Mouse (Mus musculus) E14TG2a.4 (cell line): ENCODE measurements at regions not wholly inside any gene's neighbourhood (a gene's known extent, or its start where the extent isn't known, plus 50 kb on each side); places are given as distances from the start of the nearest gene placed in this dataset.

Experiments
- H3K27me3 ChIP-seq: 2 replicates; pipeline ENCODE4 v1.6.1; 2014; ENCODE audit warnings: low read length, control low read depth; ENCODE audit not compliant: insufficient read depth
- H3K36me3 ChIP-seq: 2 replicates; pipeline ENCODE4 v1.6.1; 2014; ENCODE audit warnings: low read length, control low read depth; ENCODE audit not compliant: insufficient read depth
- H3K4me1 ChIP-seq: replicated peaks from 2 replicates; pipeline ENCODE4 v1.6.1; 2014; ENCODE audit warnings: low read depth, low read length, control low read depth
- H3K4me3 ChIP-seq: replicated peaks from 2 replicates; pipeline ENCODE4 v1.5.1; 2014; ENCODE audit warnings: mild to moderate bottlenecking, low read length
- H3K9me3 ChIP-seq: 2 replicates; pipeline ENCODE4 v1.6.1; 2014; ENCODE audit warnings: low read length, control low read depth
- CTCF ChIP-seq: conservative IDR thresholded peaks from 2 replicates; pipeline ENCODE4 v1.5.1; 2014; ENCODE audit warnings: low read length
- NANOG ChIP-seq: IDR thresholded peaks from 2 replicates; pipeline ENCODE4 v1.6.1; 2014; ENCODE audit warnings: borderline replicate concordance, low read length, mixed read lengths
- POU5F1 ChIP-seq: IDR thresholded peaks from 2 replicates; pipeline ENCODE4 v1.6.1; 2014; ENCODE audit warnings: low read length, borderline replicate concordance

- peak overlapping the region; percentile 80; the same call in 1 of the 2 replicates for H3K4me3 ChIP-seq
- peaks cover 6% of the 10 kb centered on the region; the same call in 1 of the 2 replicates for H3K36me3 ChIP-seq
- H3K27me3 ChIP-seq = peaks cover 19% of the 10 kb centered on the region
- peaks cover 43% of the 10 kb centered on the region for H3K4me1 ChIP-seq
- TF ChIP-seq POU5F1 = no peak
- no peak for TF ChIP-seq NANOG
- TF ChIP-seq CTCF = no peak
- H3K9me3 ChIP-seq = no peaks in the 10 kb centered on the region
Observed at GRCm38 (mm10) chr2:167776251-167777168, 86.9 kb upstream of the Tmem189 start.

GRCm38 (mm10) chr2:167775218-167775915 is 85.7 kb upstream of the Tmem189 start:
- H3K9me3 ChIP-seq = no peaks in the 10 kb centered on the region
- no peak for TF ChIP-seq NANOG
- H3K36me3 ChIP-seq = no peaks in the 10 kb centered on the region
- peaks cover 49% of the 10 kb centered on the region for H3K4me1 ChIP-seq
- peaks cover 29% of the 10 kb centered on the region for H3K27me3 ChIP-seq
- H3K4me3 ChIP-seq = peak overlapping the region; percentile 67

DNA sequence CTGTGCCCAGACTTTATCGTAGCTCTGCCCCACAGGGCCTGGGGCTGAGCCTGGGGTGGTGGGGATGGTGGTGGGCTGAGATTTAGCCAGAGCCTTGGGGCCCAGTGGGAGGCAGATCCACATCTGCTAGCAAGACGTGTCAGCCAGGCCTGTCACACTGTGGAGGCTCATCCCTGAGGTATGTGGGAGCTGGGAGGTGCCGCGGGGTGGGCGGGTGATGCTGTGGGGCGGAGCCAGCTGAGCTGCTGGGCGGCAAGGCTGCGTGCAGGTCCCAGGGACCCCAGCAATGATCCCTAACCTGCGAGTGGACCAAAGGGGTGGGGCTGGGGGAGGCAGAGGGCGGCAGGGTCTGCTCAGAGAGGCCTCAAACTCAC is 85.2 kb upstream of the Tmem189 start:
- Histone ChIP-seq H3K4me3 (peak overlapping the region; percentile 67), H3K9me3 (no peaks in the 10 kb centered on the region), H3K27me3 (peaks cover 34% of the 10 kb centered on the region)

DNA sequence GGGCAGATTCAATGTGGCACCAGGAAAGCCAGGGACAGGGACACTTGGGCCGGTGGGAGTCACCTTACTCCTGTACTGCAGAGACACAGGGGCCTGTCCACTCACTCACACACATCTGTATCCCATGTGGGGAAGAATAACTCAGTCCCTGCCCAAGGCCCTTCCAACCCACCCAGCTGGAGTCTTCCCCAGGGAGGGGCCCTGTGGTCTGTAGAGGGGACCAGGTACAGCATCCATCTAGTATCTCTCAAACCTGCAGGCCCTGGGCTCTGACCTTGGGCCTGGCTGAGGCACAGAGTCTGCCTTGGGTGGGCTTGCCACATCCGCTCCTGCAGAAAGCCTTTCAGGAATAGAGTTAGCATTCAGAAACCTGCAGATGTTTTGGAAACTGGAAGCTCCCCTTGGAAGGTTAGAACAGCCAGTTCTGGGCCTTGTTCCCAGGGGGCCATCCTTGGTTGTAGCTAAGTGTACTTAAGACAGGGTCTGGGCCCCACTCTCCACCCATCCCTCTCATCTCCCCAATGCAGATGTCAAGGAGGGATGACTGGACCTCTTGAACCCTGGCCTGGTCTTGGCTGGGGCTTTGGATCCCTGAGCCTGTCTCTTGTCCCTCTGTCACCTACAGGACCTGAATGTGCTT is 84.7 kb upstream of the Tmem189 start:
- no peak overlapping the region for H3K4me3 ChIP-seq
- H3K9me3 ChIP-seq = no peaks in the 10 kb centered on the region
- H3K4me1 ChIP-seq = peaks cover 60% of the 10 kb centered on the region
- no peaks in the 10 kb centered on the region for H3K36me3 ChIP-seq
- peaks cover 37% of the 10 kb centered on the region for H3K27me3 ChIP-seq
- TF ChIP-seq CTCF = no peak

More for the DNA sequence above, 85.2 kb upstream of the Tmem189 start:
- TF ChIP-seq NANOG (no peak), CTCF (no peak), POU5F1 (no peak)
- H3K36me3 ChIP-seq = no peaks in the 10 kb centered on the region
- peaks cover 55% of the 10 kb centered on the region for H3K4me1 ChIP-seq

GRCm38 (mm10) chr2:167772834-167773233 is 83.2 kb upstream of the Tmem189 start:
- Histone ChIP-seq H3K9me3 (no peaks in the 10 kb centered on the region), H3K36me3 (no peaks in the 10 kb centered on the region), H3K27me3 (peaks cover 42% of the 10 kb centered on the region), H3K4me3 (no peak overlapping the region), H3K4me1 (peaks cover 52% of the 10 kb centered on the region)
- TF ChIP-seq CTCF (no peak), NANOG (no peak), POU5F1 (no peak)

GRCm38 (mm10) chr2:167767962-167768361 is 78.3 kb upstream of the Tmem189 start:
- Histone ChIP-seq H3K9me3 (no peaks in the 10 kb centered on the region), H3K27me3 (peaks cover 36% of the 10 kb centered on the region), H3K36me3 (no peaks in the 10 kb centered on the region), H3K4me1 (peaks cover 46% of the 10 kb centered on the region), H3K4me3 (peak overlapping the region; percentile 71)
- TF ChIP-seq POU5F1 (no peak), NANOG (no peak), CTCF (no peak)

DNA sequence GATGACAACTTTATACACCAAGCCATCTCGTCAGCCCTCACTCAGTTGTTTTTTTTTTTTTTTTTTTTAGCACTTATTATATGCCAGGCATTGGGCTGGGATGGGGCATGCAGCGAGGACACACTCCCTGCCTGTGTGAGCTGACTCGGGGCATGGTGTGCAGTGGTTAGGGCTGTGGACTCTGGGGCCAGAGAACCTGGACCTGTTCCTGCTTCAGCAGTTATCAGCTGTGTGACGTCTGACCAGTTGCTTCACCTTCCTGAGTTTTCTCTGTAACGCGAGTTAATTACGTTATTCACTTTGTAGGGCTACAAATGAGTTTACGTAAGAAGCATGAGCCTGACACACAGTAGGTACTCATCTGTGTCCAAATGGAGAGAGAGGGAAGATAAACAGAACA is 77.7 kb upstream of the Tmem189 start:
- Histone ChIP-seq H3K9me3 (no peaks in the 10 kb centered on the region), H3K4me1 (peaks cover 46% of the 10 kb centered on the region), H3K36me3 (no peaks in the 10 kb centered on the region), H3K27me3 (peaks cover 35% of the 10 kb centered on the region), H3K4me3 (no peak overlapping the region)
- TF ChIP-seq CTCF (no peak), POU5F1 (no peak), NANOG (no peak)

- no peaks in the 10 kb centered on the region for H3K9me3 ChIP-seq
- TF ChIP-seq CTCF = no peak
- peaks cover 22% of the 10 kb centered on the region for H3K27me3 ChIP-seq
Observed at GRCm38 (mm10) chr2:167765811-167766210, 76.2 kb upstream of the Tmem189 start.

More at GRCm38 (mm10) chr2:167765811-167766210, 76.2 kb upstream of the Tmem189 start:
- H3K4me1 ChIP-seq = peaks cover 39% of the 10 kb centered on the region
- H3K4me3 ChIP-seq = no peak overlapping the region
- no peaks in the 10 kb centered on the region for H3K36me3 ChIP-seq
